14 mouse cellular contexts compared by ENCODE assay signal in genomic region chr2:94764451-94764850, GRCm38 (mm10).
DNase-seq lines count a peak whose midpoint lies in the region; ATAC-seq and TF ChIP-seq lines count a peak whose summit lies in the region.
"Had no signal": no experiment of that assay in that cellular context is flagged by ENCODE, and none has a peak within 500 bp of the region (broad histone marks: within the 10 kb centered on the region; RNA-seq: fewer than 3 reads in every experiment).

No protein-coding gene starts in this region.

- no peaks in the 10 kb centered on the region for H3K36me3 ChIP-seq in forebrain, embryonic 12.5 days (replicated peaks)
- H3K36me3 ChIP-seq in forebrain, embryonic 15.5 days, result no peaks in the 10 kb centered on the region
- no peaks in the 10 kb centered on the region for H3K36me3 ChIP-seq in forebrain, postnatal 0 days (ENCODE audit: insufficient read depth)
- no peaks in the 10 kb centered on the region for H3K36me3 ChIP-seq in midbrain, embryonic 12.5 days
- no peaks in the 10 kb centered on the region for H3K36me3 ChIP-seq in heart, adult 2 months (ENCODE audit: control insufficient read depth, insufficient read depth, low read length)
- H3K36me3 ChIP-seq: embryonic facial prominence, embryonic 15.5 days had no signal

- DNase-seq in R1 (ENCODE audit: low read depth, low spot score), result peak; percentile 76
- DNase-seq in forebrain, postnatal 0 days, result peak; percentile 17
- DNase-seq in heart, postnatal 25 days (ENCODE audit: low spot score), result no peak
- DNase-seq in ovary, adult 18-20 months (ENCODE audit: low spot score), result no peak
- no peak for DNase-seq in heart, adult 2 months
- DNase-seq: cerebellum, postnatal 36 days; kidney, postnatal 14 days; right cerebral cortex, postnatal 4 days had no signal

- peak; percentile 68; the same call in 1 of the 2 replicates for ATAC-seq in forebrain, embryonic 12.5 days (ENCODE audit: low FRiP score)
- ATAC-seq in forebrain, embryonic 15.5 days (replicated peaks), result no peak; the same call in 1 of the 2 replicates
- ATAC-seq in forebrain, postnatal 0 days, result peak; percentile 52; the same call in 1 of the 2 replicates
- ATAC-seq in midbrain, embryonic 12.5 days (ENCODE audit: low FRiP score, low read depth), result peak; percentile 72
- ATAC-seq: intestine, embryonic 16.5 days had no signal

- H3K9me3 ChIP-seq in forebrain, embryonic 12.5 days, result no peaks in the 10 kb centered on the region
- no peaks in the 10 kb centered on the region for H3K9me3 ChIP-seq in forebrain, embryonic 15.5 days
- H3K9me3 ChIP-seq in forebrain, postnatal 0 days (ENCODE audit: low read length), result no peaks in the 10 kb centered on the region
- no peaks in the 10 kb centered on the region for H3K9me3 ChIP-seq in midbrain, embryonic 12.5 days
- H3K9me3 ChIP-seq: embryonic facial prominence, embryonic 15.5 days had no signal

- no peak overlapping the region for H3K27ac ChIP-seq in forebrain, embryonic 12.5 days
- H3K27ac ChIP-seq in forebrain, embryonic 15.5 days (replicated peaks), result no peak overlapping the region
- no peak overlapping the region for H3K27ac ChIP-seq in forebrain, postnatal 0 days (ENCODE audit: low read depth, low read length)
- H3K27ac ChIP-seq in midbrain, embryonic 12.5 days (replicated peaks), result peak overlapping the region; percentile 22; the same call in 1 of the 2 replicates
- no peak overlapping the region for H3K27ac ChIP-seq in heart, adult 2 months
- H3K27ac ChIP-seq: embryonic facial prominence, embryonic 15.5 days; liver, embryonic 14.5 days had no signal

- no peak overlapping the region for H3K9ac ChIP-seq in forebrain, embryonic 12.5 days
- H3K9ac ChIP-seq in forebrain, embryonic 15.5 days (replicated peaks), result no peak overlapping the region
- H3K9ac ChIP-seq in forebrain, postnatal 0 days, result no peak overlapping the region
- no peak overlapping the region for H3K9ac ChIP-seq in midbrain, embryonic 12.5 days (replicated peaks)
- no peak overlapping the region for H3K9ac ChIP-seq in heart, adult 2 months (ENCODE audit: low read depth, low read length)
- H3K9ac ChIP-seq: embryonic facial prominence, embryonic 15.5 days; liver, embryonic 14.5 days had no signal

- no peak overlapping the region for H3K4me3 ChIP-seq in forebrain, embryonic 12.5 days (replicated peaks)
- no peak overlapping the region for H3K4me3 ChIP-seq in forebrain, embryonic 15.5 days
- H3K4me3 ChIP-seq in forebrain, postnatal 0 days (ENCODE audit: low read depth, low read length), result no peak overlapping the region
- H3K4me3 ChIP-seq in midbrain, embryonic 12.5 days, result no peak overlapping the region
- H3K4me3 ChIP-seq in heart, adult 2 months, result no peak overlapping the region
- H3K4me3 ChIP-seq: embryonic facial prominence, embryonic 15.5 days had no signal

- TF ChIP-seq CTCF in forebrain, postnatal 0 days (IDR thresholded peaks at IDR 0.05; ENCODE audit: low read depth), result peak; percentile 41
- no peak for TF ChIP-seq CTCF in heart, adult 2 months (IDR thresholded peaks at IDR 0.05)

- TF ChIP-seq EP300 in heart, adult 2 months (IDR thresholded peaks at IDR 0.05; ENCODE audit: insufficient read depth, low read depth, low read length), result no peak

- H3K27me3 ChIP-seq in forebrain, embryonic 12.5 days, result no peaks in the 10 kb centered on the region
- H3K27me3 ChIP-seq in forebrain, embryonic 15.5 days, result no peaks in the 10 kb centered on the region
- H3K27me3 ChIP-seq in forebrain, postnatal 0 days (ENCODE audit: insufficient read depth, low read length), result no peaks in the 10 kb centered on the region
- H3K27me3 ChIP-seq in midbrain, embryonic 12.5 days, result no peaks in the 10 kb centered on the region
- no peaks in the 10 kb centered on the region for H3K27me3 ChIP-seq in heart, adult 2 months (ENCODE audit: control insufficient read depth, insufficient read depth, low read length)
- H3K27me3 ChIP-seq: embryonic facial prominence, embryonic 15.5 days had no signal

- intact Hi-C loops in heart, postnatal 25 days (cut with DNase I), result no loop called here
- intact Hi-C loops in heart, adult 2 months (cut with DNase I), result no loop called here

- peaks cover 12% of the 10 kb centered on the region for H3K4me1 ChIP-seq in forebrain, embryonic 12.5 days
- peaks cover 7% of the 10 kb centered on the region for H3K4me1 ChIP-seq in forebrain, embryonic 15.5 days
- 0 out of 2 replicates have a peak, but pooled peaks cover 6% of the 10 kb centered on the region for H3K4me1 ChIP-seq in forebrain, postnatal 0 days (ENCODE audit: insufficient read depth)
- peaks cover 12% of the 10 kb centered on the region for H3K4me1 ChIP-seq in midbrain, embryonic 12.5 days
- H3K4me1 ChIP-seq in heart, adult 2 months (ENCODE audit: control insufficient read depth, insufficient read depth, low read length), result no peaks in the 10 kb centered on the region
- H3K4me1 ChIP-seq: embryonic facial prominence, embryonic 15.5 days had no signal

- TF ChIP-seq POLR2A in heart, adult 2 months (IDR thresholded peaks at IDR 0.05; ENCODE audit: insufficient read depth, low read depth, low read length), result no peak

- H3K79me2 ChIP-seq in heart, adult 2 months (replicated peaks; ENCODE audit: control insufficient read depth, insufficient read depth, low read length), result no peaks in the 10 kb centered on the region

- H3K4me2 ChIP-seq in forebrain, embryonic 12.5 days, result peak overlapping the region; percentile 30; the same call in 1 of the 2 replicates
- no peak overlapping the region; the same call in 1 of the 2 replicates for H3K4me2 ChIP-seq in forebrain, embryonic 15.5 days (replicated peaks)
- H3K4me2 ChIP-seq in forebrain, postnatal 0 days (ENCODE audit: low read depth), result no peak overlapping the region
- no peak overlapping the region; the same call in 1 of the 2 replicates for H3K4me2 ChIP-seq in midbrain, embryonic 12.5 days (replicated peaks)
- H3K4me2 ChIP-seq: embryonic facial prominence, embryonic 15.5 days had no signal

- WGBS in forebrain, embryonic 12.5 days, result 4% methylated on average over 3 of the region's 3 CpGs
- WGBS in forebrain, embryonic 15.5 days, result under 1% methylated on average over 3 of the region's 3 CpGs
- WGBS in forebrain, postnatal 0 days, result 5% methylated on average over 3 of the region's 3 CpGs
- 3% methylated on average over 3 of the region's 3 CpGs for WGBS in midbrain, embryonic 12.5 days
- 16% methylated on average over 3 of the region's 3 CpGs for WGBS in heart, adult 2 months

Comparison
In these comparisons a context has a peak if more than half of its experiments do, and no peak if none do; other contexts are left out.
1. DNase-seq: peak in R1 (single experiment) and forebrain, postnatal 0 days (single experiment); none in heart, postnatal 25 days (single experiment), ovary, adult 18-20 months (single experiment) and heart, adult 2 months (0 of 2).